Mouse (Mus musculus) stomach, embryonic 16.5 days (tissue): ENCODE results near the gene Olfr18. TPM values are rescaled to one million over a fixed set of nuclear protein-coding genes. Genes with fewer than 3 reads are reported as not detected.
"Not testable (repeated sequence)": the region's sequence is repeated elsewhere in the genome, so short reads cannot be mapped to it uniquely, and the experiment has no call there.

Experiments
- ATAC-seq: fragments of 200-750 bp; cut with Nextera tagmentation; 2 replicates; pipeline ENCODE4 v1.8.0; 2017; ENCODE audit warnings: moderate number of reproducible peaks, moderate TSS enrichment; ENCODE audit not compliant: insufficient read depth, low FRiP score
- H3K27ac ChIP-seq: fragments of 300-500 bp; sonication (generic); 2 replicates; pipeline ENCODE4 v1.5.1; 2014; ENCODE audit warnings: low read length
- H3K27me3 ChIP-seq: fragments of 300-500 bp; sonication (generic); 2 replicates; pipeline ENCODE4 v1.6.1; 2014; ENCODE audit warnings: low read length, control low read depth, mixed read lengths; ENCODE audit not compliant: control insufficient read depth, insufficient read depth
- H3K36me3 ChIP-seq: fragments of 300-500 bp; sonication (generic); 2 replicates; pipeline ENCODE4 v1.6.1; 2014; ENCODE audit warnings: low read length; ENCODE audit not compliant: control insufficient read depth, insufficient read depth
- H3K4me1 ChIP-seq: fragments of 300-500 bp; sonication (generic); 2 replicates; pipeline ENCODE4 v1.6.1; 2014; ENCODE audit warnings: low read length, control low read depth, mixed read lengths; ENCODE audit not compliant: control insufficient read depth, insufficient read depth
- H3K4me2 ChIP-seq: fragments of 300-500 bp; sonication (generic); 2 replicates; pipeline ENCODE4 v1.6.1; 2014; ENCODE audit warnings: low read depth, low read length, mixed read lengths
- H3K4me3 ChIP-seq: fragments of 300-500 bp; sonication (generic); replicated peaks from 2 replicates; pipeline ENCODE4 v1.5.1; 2014; ENCODE audit warnings: mild to moderate bottlenecking, low read length
- H3K9ac ChIP-seq: fragments of 300-500 bp; sonication (generic); 2 replicates; pipeline ENCODE4 v1.6.1; 2014; ENCODE audit warnings: low read length
- H3K9me3 ChIP-seq: fragments of 300-500 bp; sonication (generic); replicated peaks from 2 replicates; pipeline ENCODE4 v1.6.1; 2016; ENCODE audit warnings: low read length, control low read depth; ENCODE audit not compliant: control insufficient read depth
- WGBS: fragments of 180-500 bp; shearing (Covaris S2); extraction: QIAGEN DNeasy Blood & Tissue Kit; methylation state at CpG from one replicate; pipeline ENCODE4 v1.1.7; 2014; 5-methylcytosine and 5-hydroxymethylcytosine counted together
- polyA plus RNA-seq: library from polyadenylated mRNA; unstranded; fragments of >200 nt; fragmentation: Nextera tagmentation; extraction: Ambion mirVana; gene quantifications from 2 replicates; pipeline ENCODE4 v1.2.1, GENCODE M21; 2015

Gene Olfr18
- not detected in 2 replicates for polyA plus RNA-seq

DNA sequence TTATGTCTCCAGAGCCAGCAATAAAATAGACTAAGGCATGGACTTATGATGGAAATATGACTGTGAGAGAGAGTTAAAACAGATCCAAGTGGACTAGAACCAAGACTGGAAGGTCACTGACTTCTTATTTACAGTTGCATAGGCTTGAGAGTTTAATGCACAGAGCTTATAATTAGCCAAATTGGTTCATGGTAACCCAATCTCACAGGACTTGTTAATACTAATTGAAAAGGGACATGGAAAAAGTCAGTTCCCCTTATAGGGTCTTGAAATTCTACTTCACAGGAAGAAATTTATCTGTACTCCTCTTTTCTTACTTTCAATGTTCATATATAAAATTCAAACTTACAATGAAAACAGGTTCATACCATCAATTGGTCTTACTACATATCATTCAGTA is at the start of gene Olfr18:
Gene Olfr18 (minus strand): TSS at position 101 of the 400 bp plus-strand sequence.
- no peaks in the 10 kb centered on the region for H3K27me3 ChIP-seq
- H3K4me3 ChIP-seq = no peak within 1 kb of the TSS
- no peak for ATAC-seq
- H3K4me2 ChIP-seq = no peak within 1 kb of the TSS
- H3K36me3 ChIP-seq = no peaks in the 10 kb centered on the region
- no peak within 1 kb of the TSS for H3K27ac ChIP-seq
- no peak within 1 kb of the TSS for H3K9ac ChIP-seq
- H3K9me3 ChIP-seq = no peaks in the 10 kb centered on the region
- H3K4me1 ChIP-seq = no peaks in the 10 kb centered on the region

DNA sequence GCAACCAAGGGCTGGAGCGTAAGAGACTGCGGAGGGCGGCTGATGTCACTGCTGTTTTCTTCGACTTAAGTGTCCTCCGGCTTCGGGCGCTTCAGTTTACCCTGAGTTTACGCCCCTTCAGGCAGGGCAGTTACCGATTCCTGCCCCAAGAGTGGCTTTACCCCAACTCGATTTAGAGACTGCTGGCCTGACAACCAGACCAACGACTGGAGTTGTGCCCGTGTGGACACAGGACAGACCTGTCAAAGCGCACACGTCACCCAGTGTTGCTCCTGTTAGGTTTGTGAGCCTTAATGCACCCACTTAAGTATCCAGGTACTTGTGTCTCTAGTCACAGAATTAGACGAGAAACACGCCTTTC is 49.4 kb upstream of the Olfr18 start:
- no peaks in the 10 kb centered on the region for H3K27me3 ChIP-seq
- H3K4me2 ChIP-seq = peak overlapping the region; percentile 84
- peak overlapping the region; percentile 77 for H3K4me3 ChIP-seq
- WGBS = 14% methylated on average over 16 of the region's 16 CpGs
- H3K36me3 ChIP-seq = no peaks in the 10 kb centered on the region
- peak overlapping the region; percentile 88 for H3K9ac ChIP-seq
- H3K9me3 ChIP-seq = no peaks in the 10 kb centered on the region
- H3K27ac ChIP-seq = peak overlapping the region; percentile 56; the same call in 1 of the 2 replicates
- peaks cover 7% of the 10 kb centered on the region for H3K4me1 ChIP-seq
- ATAC-seq = peak; percentile 39

DNA sequence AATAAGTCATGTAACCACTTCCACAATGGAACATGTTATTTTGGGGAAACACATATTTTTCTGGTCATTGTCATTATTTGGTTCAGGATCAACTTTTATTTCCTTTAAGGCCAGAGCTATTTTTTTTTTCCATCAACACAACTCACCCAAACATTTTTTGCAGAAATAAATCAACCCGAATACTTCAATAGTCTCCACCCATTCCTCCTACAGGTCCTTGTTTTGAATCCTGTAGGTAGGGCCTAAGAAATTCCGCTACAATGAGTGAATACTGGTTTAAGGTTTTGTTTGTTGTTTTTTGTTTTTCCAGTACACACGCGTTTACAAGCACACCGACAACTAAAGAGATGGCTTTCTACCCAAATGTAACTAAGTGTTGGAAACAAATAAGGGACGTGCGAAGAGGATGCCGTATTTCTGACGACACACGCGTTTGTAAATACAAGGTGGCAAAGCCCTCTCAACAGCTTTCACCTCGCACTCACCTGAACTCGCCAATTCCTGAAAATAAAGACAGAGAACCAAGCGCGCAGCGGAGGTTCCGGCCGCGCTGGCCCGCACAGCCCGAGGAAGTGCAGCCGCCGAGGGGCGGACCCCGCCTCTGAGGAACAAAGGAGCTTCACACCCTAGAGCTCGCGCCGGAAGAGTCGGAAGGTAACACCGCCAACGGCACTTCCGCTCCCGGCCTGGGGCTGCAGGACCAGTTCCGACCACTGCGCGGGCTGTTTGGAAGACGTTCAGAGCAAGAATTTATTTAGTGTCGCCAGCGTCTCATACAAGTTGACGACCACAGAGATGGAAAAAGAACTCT is 48.8 kb upstream of the Olfr18 start, which contains the start of gene Zfp560:
Gene Zfp560 (minus strand): TSS at position 646 of the 811 bp plus-strand sequence.
- WGBS = 4% methylated on average over 40 of the region's 40 CpGs
- peaks cover 7% of the 10 kb centered on the region for H3K4me1 ChIP-seq
- no peaks in the 10 kb centered on the region for H3K36me3 ChIP-seq
- H3K27me3 ChIP-seq = no peaks in the 10 kb centered on the region
- H3K27ac ChIP-seq = peak within 1 kb of the TSS; percentile 56
- peak within 1 kb of the TSS; percentile 77 for H3K4me3 ChIP-seq
- H3K9me3 ChIP-seq = no peaks in the 10 kb centered on the region
- H3K4me2 ChIP-seq = peak within 1 kb of the TSS; percentile 84
- peak within 1 kb of the TSS; percentile 88 for H3K9ac ChIP-seq
- peak; percentile 99 for ATAC-seq

DNA sequence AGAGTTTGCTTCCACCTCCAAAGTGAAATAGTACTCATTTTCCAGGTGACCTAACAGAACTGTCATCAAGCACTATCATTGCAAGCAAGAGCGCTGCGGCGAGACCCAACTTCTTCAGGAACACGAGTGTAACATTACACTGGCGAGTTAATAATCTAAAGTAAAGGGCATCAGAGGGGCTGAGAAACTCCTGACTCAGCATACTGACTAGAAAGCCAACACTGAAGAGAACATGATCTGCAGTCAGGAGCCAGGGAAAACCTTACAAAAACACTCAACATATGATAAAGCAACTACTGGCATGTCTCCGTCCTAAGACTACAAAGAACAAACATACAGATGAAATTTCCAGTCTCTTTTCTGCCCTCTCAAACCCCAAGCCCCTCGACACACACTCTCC is 47.8 kb upstream of the Olfr18 start:
- no peak for ATAC-seq
- Histone ChIP-seq H3K4me3 (no peak overlapping the region), H3K36me3 (no peaks in the 10 kb centered on the region), H3K27me3 (no peaks in the 10 kb centered on the region), H3K9me3 (no peaks in the 10 kb centered on the region), H3K4me2 (peak overlapping the region; percentile 84; the same call in 1 of the 2 replicates), H3K9ac (no peak overlapping the region; the same call in 1 of the 2 replicates), H3K4me1 (peaks cover 7% of the 10 kb centered on the region), H3K27ac (no peak overlapping the region)
- WGBS = 84% methylated on average over 7 of the region's 7 CpGs

DNA sequence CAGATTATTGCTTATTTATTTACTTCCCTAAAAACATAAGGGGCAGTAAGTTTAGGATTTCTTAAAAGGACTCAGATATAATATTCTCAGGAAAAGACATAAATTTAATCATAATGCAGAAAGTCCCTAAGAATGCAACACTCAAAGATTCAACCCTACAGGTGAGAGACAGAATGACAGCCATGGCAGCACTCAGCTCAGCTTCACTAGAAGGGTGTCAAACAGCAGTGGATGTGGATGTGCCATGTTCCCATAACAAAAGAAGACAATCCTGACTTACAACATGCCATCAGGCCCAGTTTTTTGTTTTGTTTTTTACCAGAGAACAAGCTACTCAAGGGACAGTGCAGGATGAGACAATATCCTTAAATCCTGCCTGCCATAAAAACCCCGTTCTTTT is 38.8 kb upstream of the Olfr18 start:
- Histone ChIP-seq H3K36me3 (no peaks in the 10 kb centered on the region), H3K4me2 (no peak overlapping the region), H3K27me3 (no peaks in the 10 kb centered on the region), H3K9me3 (no peaks in the 10 kb centered on the region), H3K27ac (no peak overlapping the region), H3K4me1 (no peaks in the 10 kb centered on the region), H3K9ac (no peak overlapping the region), H3K4me3 (no peak overlapping the region)
- no peak for ATAC-seq
- WGBS = 98% methylated on average over 1 of the region's 1 CpGs

DNA sequence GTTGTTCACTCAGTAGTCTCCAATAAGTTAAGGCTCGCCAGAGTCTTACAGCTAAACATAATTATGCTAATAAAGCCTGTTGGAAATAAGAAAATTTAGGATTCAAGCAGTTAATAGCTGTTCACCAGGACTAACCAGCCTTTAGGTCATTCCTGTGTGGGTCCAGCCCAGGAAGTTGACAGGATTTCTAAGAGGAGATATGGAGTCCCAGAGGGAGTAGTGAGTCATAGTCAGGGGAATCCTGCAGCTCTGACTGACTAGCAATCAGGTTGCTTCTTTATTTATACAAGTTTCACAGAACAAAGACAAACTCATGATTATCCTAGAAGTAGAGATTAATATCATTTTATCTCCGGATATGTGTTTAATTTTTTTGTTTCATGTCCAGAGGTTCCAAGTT is 31.4 kb upstream of the Olfr18 start:
- H3K4me3 ChIP-seq = no peak overlapping the region
- WGBS = 92% methylated on average over 2 of the region's 2 CpGs
- no peaks in the 10 kb centered on the region for H3K27me3 ChIP-seq
- no peak overlapping the region for H3K4me2 ChIP-seq
- H3K36me3 ChIP-seq = no peaks in the 10 kb centered on the region; the same call in 1 of the 2 replicates
- no peak for ATAC-seq
- H3K4me1 ChIP-seq = no peaks in the 10 kb centered on the region
- no peak overlapping the region for H3K27ac ChIP-seq
- H3K9me3 ChIP-seq = peaks cover 5% of the 10 kb centered on the region; the same call in 1 of the 2 replicates
- H3K9ac ChIP-seq = no peak overlapping the region

DNA sequence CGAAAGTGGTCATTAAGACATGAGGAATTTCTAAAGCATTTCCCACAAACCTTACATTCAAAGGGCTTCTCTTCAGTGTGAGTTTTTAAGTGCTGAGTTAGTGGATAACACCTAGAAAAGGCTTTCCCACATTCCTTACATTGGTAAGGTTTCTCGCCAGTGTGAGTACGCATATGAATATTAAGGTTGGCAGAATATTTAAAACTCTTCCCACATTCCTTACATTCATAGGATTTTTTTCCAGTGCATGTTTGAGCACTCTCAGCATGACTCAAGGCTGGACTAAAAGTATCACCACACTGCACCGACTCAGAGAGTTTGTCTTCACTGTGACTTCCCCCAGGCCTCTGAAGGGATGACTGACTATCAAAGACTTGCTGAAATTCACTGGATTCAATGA is 12.6 kb upstream of the Olfr18 start:
- no peak overlapping the region for H3K4me3 ChIP-seq
- no peak for ATAC-seq

DNA sequence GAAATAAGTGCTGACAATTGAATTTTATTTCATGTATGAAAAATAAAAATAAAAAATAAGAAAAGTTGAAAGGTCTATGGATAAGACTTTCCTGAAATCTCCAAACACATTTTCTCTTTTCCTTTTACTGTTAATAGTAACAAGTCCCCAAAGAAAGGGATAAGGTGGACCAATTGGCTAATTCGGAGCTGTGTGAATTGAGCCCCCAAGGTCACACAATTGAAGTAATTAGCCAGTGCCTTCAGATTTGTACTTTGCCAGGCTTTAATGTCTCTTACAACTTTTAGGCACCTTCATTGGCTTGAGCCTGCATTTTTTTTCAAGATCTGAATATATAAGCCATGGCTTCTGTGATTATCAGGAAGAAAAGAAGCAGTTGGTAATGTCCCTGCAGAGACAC is 37.7 kb downstream of the Olfr18 start, which contains the start of gene Olfr873:
Gene Olfr873 (plus strand): TSS at position 301 of the 400 bp plus-strand sequence.
- Histone ChIP-seq H3K27me3 (no peaks in the 10 kb centered on the region), H3K9ac (no peak within 1 kb of the TSS), H3K4me2 (no peak within 1 kb of the TSS), H3K27ac (no peak within 1 kb of the TSS), H3K9me3 (no peaks in the 10 kb centered on the region), H3K4me3 (no peak within 1 kb of the TSS), H3K4me1 (no peaks in the 10 kb centered on the region), H3K36me3 (no peaks in the 10 kb centered on the region)
- 84% methylated on average over 1 of the region's 1 CpGs for WGBS
- ATAC-seq = no peak

More for the DNA sequence above, 12.6 kb upstream of the Olfr18 start:
- Histone ChIP-seq H3K9ac (no peak overlapping the region), H3K4me2 (no peak overlapping the region), H3K27me3 (no peaks in the 10 kb centered on the region), H3K4me1 (no peaks in the 10 kb centered on the region), H3K36me3 (peaks cover 25% of the 10 kb centered on the region), H3K9me3 (no peaks in the 10 kb centered on the region), H3K27ac (no peak overlapping the region)
- WGBS = 79% methylated on average over 4 of the region's 4 CpGs

DNA sequence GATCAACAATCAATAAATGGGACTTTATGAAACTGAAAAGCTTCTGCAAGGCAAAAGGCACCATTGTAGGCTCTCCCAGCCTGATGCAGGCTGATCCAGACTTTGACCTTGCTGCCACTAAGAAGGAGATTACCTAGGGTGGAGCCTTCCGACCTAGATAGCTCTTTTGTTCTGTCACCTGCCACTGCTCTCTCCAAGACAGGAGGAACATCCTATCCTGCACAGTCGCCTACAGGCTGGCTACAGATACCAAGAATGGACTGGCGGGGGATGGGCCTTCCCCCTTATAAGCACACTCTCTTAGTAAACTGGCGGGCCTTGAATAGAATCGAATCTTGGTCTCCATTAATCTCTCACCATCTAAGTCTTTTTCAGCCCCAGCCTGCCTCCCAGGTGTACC is 40.3 kb downstream of the Olfr18 start:
- H3K27me3 ChIP-seq, H3K4me1 ChIP-seq, ATAC-seq, H3K36me3 ChIP-seq, H3K27ac ChIP-seq, H3K9ac ChIP-seq, H3K9me3 ChIP-seq, H3K4me2 ChIP-seq, H3K4me3 ChIP-seq: not testable (repeated sequence)
- WGBS = 73% methylated on average over 5 of the region's 5 CpGs
